Mouse (Mus musculus): ENCODE measurements at regions not wholly inside any gene's neighbourhood (a gene's known extent, or its start where the extent isn't known, plus 50 kb on each side); places are given as distances from the start of the nearest gene placed in this dataset.

DNA sequence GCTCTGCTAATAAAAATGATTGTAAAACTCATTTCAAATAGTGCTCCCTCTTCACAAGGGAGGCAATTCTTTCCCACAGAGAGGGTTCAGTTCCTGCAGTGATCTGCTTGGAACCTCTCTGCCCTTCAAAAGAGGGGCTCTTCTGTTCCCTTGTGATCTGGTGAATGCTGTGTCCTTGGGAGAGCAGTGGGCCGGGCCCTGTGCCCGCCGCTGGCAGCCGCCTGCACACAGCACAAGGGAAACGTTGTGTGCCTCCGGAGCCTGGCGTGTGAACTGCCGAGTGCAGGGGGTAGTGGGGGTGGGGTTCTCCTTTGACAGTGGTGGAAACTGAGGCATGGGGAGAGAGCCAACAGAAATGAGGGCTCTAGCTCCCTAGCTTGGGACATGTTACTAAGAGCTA is 54.4 kb upstream of the Csrp1 start:
- no peak for DNase-seq (ENCODE audit: low spot score in 2 of 2)

DNA sequence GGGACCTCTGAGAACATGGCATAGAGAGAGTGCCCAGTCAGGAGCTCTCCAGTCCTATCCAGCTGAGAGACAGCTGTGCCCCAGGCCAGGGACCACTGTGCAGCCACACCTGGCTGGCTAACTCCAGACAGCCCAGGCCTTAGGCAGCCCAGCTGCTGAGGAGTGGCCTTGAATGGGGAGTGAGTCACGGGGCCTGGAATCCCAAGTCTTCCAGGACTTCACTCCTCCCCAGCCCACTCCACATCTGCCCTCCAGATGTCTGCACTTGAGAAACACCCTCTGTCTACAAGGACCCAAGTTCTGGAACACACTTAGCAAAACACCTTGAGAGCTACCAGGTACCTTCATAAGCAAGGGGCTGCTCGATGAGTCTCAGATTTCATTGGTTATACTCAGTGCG is 51.5 kb upstream of the Csrp1 start:
- peak; percentile 33 to 44 for DNase-seq (ENCODE audit: low spot score in 2 of 2)

DNA sequence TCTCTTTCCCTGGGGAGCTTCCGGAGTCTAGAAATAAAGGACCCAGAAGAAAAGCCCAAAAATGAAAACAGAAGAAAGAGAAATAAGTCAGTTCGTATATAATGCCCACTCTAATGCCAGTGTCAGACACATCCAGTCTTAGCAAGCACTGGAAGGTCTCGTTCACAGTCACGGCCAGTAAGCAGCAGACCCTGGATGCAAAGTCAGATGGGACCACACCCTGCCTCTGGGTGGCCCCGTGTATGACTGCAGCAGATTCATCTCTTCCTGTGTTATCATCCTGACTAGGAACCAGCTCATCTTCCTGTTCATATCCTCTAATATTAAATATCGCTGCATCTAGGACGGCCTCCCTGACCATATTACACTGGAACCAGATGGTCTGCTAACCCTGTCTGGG is 50.9 kb upstream of the Csrp1 start:
- DNase-seq (ENCODE audit: low spot score in 2 of 2): no peak

DNA sequence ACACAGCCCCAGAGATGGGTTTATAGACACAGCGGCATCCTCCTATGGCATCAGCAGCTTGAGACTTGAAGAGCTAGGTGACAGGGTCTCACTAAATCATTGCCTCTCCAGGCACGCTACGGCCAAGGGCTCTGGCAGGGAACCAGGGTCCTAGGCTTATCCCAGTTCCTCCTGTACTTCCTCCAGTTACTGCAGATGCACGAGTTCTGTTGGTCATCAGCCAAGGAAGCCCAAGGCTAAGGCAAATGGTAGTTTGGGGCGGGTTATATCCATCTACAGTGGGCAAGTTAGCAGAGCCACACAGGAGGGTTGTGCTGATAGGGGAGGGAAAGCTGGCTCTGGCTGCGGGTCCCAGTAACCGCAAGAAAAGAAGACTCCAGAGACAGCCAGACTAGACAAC is 50.1 kb upstream of the Csrp1 start:
- DNase-seq (ENCODE audit: low spot score in 2 of 2): peak in 1 of 2 experiments; percentile 24
